Mouse (Mus musculus): ENCODE data around the gene Unc5cl.

Unc5cl gene

DNA sequence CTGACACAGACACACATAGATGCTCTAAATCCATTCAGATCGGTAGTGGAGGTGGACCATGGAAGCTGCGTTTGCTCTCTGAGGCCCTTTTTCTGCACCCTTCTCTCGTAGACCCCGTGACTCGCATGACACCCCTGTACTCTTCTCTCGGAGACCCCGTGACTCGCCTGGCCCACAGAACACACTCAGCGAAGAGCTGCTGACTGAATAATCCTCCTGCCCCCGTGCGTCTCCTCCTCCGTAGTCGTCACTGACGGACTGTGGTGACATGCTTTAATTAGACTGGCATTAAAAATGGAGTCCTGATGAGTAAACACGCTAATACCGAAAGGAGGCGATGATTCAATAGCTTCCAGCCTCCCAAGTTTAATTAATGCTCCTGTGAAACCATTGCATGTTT lies 84.6 kb downstream of the Unc5cl start:
- DNase-seq (ENCODE audit: low spot score in 2 of 2): no peak

DNA sequence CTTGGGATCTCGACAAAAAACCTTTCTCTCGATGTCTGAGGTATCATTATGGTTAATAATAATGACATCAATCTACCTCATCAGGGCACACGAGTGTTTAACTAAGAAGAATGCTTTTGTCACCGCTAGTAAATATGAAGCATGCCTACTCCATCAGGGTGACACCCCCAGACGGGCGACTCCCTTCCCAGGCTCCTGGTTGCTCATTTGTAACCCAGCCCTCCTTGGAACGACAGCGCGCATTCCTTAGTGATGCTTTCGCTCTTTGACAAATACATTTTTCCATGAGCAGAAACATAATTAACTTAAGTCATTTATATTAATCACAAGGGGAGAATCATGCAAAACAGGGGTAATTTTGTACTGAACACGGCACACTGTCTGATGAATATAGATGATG lies 88.0 kb downstream of the Unc5cl start:
- DNase-seq (ENCODE audit: low spot score in 2 of 2): no peak

DNA sequence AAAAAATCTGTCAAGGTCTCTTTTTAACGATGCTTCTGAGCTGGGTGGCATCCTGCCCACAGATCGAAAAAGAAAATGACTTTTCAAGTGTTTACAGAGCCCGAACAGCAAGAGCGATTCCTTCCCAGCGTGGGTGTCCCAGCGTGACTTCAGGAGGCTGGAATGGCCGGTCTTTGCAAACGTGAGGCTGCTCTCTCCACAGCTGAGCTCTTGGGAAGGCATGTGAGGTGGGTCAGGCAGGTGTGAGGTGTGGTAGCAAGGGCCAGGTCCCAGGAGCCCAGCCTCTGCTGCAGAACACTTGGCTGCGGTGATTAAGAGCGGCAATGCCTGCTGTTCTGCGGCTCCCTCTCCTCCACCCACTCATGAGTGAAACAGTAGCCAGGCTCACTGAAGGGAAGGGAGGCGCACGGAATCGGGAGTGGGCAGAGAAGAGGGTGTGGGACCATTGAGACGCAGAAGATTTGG lies 88.6 kb downstream of the Unc5cl start:
- no peak for DNase-seq (ENCODE audit: low spot score in 2 of 2)

- no peak for DNase-seq (ENCODE audit: low spot score in 2 of 2)
Observed at GRCm38 (mm10) chr17:48544722-48545121, 90.0 kb downstream of the Unc5cl start.

DNA sequence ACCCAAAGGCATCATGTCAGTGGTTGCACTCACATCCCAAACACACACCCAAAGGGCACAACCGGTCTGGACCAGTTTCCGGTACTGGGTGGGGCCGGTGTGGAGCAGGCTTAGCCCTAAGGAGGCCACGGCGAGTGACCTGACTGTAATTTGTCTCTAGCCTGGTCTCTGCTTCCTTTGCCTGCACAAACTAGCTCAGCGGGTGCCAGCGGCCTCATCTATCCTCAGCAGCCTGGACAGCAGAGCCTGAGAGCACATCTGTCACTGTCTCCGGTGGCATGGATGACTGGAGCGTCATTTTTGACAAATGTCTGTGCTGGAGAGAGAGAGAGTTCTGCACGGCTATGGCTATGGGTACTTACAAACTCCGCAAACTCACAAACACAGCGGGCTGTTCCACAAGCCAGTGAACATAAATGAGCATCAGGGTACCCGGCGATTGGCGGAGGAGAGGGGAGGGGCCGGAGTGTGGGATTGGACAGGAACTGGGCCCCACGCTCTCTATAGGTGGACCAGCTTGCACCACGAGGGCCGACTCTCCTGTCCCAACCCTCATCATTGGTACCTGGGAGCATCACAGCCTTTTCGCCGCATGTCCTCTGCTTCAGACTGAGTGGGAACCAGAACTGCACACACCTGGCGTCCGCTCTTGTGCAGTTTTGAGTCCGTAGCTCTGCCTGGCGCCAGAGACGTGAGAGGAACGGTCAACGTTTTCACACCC lies 90.7 kb downstream of the Unc5cl start:
- no peak for DNase-seq (ENCODE audit: low spot score in 2 of 2)

DNA sequence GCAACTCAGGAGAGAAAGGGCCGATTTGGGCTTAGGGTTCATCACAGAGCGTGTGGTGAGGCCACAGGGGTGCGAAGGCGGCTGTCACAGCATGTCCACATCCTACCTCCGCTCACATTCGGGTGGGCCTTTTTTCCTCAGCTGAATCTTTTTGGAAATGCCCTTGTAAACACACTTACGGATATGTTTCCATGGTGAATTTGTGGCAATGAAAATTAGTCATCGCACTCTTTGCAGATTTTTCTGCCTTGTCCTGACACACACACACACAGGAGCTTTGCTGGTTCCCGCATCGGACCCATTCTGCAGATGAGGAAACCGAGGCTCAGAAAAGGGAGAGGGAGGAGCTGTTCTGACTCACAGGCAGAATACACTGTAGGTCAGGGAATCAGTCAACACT lies 91.3 kb downstream of the Unc5cl start:
- no peak for DNase-seq (ENCODE audit: low spot score in 2 of 2)

GRCm38 (mm10) chr17:48547668-48548067 lies 93.0 kb downstream of the Unc5cl start:
- no peak for DNase-seq (ENCODE audit: low spot score in 2 of 2)

DNA sequence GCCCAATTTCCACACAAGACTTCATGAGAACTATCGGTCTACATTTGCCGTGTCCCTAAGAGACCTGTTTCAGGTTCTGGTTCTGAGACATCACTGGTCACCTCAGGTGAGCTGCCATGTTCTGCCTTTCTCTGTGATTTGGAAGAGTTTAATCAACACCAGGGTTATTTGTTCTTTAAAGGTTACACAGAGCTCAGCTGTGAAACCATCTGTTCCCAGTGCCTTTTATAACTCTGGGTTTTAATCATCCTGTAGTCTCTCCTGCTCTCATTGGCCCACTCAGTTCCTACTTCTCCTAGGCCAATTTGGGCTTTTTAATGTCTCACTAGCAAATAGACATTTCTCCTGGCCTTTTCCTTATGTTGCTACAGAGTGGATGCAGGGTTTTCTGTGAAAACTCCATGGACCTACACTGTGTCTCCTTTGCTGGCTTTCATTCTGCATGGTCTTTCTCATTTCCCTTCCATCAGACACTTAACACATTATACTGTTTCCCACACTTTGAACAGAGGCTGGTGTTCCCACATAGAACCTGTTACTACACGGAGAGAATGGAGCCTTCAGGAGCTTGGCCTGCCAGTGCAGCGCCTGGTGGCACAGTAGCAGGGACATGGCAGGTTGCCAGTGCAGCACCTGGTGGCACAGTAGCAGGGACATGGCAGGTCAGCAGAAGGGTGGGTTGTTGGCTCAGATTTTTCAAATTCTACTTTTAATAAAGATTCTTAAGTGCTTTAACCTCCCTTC lies 97.3 kb downstream of the Unc5cl start:
- DNase-seq (ENCODE audit: low spot score in 2 of 2): no peak

- DNase-seq (ENCODE audit: low spot score in 2 of 2): no peak
Observed at GRCm38 (mm10) chr17:48552532-48552915, 97.8 kb downstream of the Unc5cl start.

DNA sequence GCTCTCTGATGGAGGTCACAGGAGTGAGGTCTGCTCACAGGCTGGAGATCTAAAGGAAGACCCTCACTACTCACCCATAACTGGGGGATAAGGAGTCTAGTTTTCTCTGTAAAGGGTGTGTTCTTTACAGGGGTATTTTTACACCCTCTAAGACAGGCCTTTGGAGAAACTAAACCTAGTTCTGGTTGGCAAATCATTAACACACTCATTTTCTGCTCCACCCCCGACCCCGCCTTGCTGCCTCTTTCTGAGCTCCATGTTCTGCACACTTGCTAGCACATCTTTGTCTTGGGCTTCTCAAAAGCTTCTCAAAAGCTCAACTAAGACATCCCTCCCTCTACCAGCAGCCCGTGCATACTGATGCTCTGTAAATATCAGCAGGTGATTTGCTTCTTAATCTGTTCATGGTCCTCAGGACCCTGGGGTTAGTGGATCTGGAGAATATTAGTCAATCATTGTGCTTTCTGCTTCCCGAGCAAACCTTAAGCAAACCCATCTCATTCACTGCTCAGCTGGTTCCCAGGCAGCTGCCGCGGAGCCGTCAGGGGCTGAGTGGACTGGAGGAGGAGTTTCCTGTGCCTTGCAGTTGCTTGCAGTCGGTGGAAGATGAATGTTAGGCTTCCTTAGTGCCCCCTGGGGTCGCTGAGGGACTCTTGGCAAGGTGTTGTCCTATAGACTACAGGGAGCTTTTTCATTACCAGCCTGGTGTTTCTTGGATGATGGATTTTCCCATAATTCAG lies 101.7 kb downstream of the Unc5cl start:
- no peak for DNase-seq (ENCODE audit: low spot score in 2 of 2)

- DNase-seq (ENCODE audit: low spot score in 2 of 2): no peak
Observed at GRCm38 (mm10) chr17:48557823-48558715, 103.4 kb downstream of the Unc5cl start.

GRCm38 (mm10) chr17:48564931-48565330 lies 110.2 kb downstream of the Unc5cl start:
- DNase-seq (ENCODE audit: low spot score in 2 of 2): no peak

- DNase-seq (ENCODE audit: low spot score in 2 of 2): no peak
Observed at GRCm38 (mm10) chr17:48569656-48570055, 115.0 kb downstream of the Unc5cl start.

DNA sequence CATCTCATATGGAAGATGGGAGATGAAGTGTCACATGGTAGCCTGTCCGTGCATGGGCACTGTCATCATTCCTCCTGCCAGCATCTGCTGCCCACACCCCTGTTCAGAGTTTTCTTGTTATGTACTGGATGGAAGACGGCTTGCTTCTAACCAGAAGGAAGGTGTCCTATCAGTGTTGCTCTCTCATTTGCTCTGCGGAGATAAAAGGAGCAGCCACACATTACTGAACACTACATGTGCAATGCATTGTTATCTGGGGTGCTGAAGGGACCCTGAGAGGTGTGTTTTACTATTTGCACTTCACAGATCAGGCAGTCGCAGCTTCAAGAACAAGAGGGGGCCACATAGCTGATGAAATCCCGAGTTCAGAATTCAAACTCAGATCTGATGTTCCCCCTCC lies 126.5 kb downstream of the Unc5cl start:
- no peak for DNase-seq (ENCODE audit: low spot score in 2 of 2)

GRCm38 (mm10) chr17:48582486-48582990 lies 127.8 kb downstream of the Unc5cl start:
- no peak for DNase-seq (ENCODE audit: low spot score in 2 of 2)

- no peak for DNase-seq (ENCODE audit: low spot score in 2 of 2)
Observed at GRCm38 (mm10) chr17:48583401-48583800, 128.7 kb downstream of the Unc5cl start.

- DNase-seq (ENCODE audit: low spot score in 2 of 2): no peak
Observed at GRCm38 (mm10) chr17:48585902-48586359, 131.2 kb downstream of the Unc5cl start.

- DNase-seq (ENCODE audit: low spot score in 2 of 2): no peak
Observed at GRCm38 (mm10) chr17:48588674-48589073, 134.0 kb downstream of the Unc5cl start.

Data from urinary bladder, postnatal 4 days (tissue).